Mouse (Mus musculus) mouse embryonic stem cell (cell line): ENCODE measurements around the gene Tmco4.

Experiments used
- in situ Hi-C, 2 experiments: fragments of 300-500 bp; cut with MboI; formaldehyde crosslinking; loops; 1 replicate in 1 of 2; 3 replicates in 1 of 2; pipeline ENCODE4 v1.14.3; 2019 to 2020; ENCODE audit warnings: low sequenced_read_pairs in 2 of 2, low pct_unique_long_range_greater_than_20kb in 1 of 2, mixed read lengths in 1 of 2; ENCODE audit not compliant: unreplicated experiment in 1 of 2

Tmco4 gene

DNA sequence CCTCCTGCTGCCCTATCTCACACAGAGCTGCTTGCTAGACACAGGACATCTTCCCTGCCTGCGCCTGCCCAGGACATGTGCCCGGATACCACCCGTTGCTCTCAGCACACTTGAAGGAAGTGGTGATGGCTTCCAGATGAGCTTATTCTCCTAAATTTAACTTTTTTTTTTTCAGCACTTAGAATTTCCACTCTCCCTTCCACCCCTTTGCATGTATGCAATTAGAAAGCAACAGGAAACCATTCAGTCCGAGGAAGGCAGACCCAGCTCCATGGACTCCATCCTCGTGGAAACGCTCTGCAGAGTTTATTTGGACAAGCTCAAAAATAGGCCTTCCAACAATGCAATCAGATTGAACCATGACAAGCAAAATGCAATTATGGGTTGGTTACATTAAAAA lies 128.9 kb downstream of the Tmco4 start:
- in situ Hi-C loops, result no loop called here

GRCm38 (mm10) chr4:139105453-139105852 lies 132.8 kb downstream of the Tmco4 start:
- in situ Hi-C loops, result no loop called here
